ENCODE assay signal across 8 mouse cellular contexts in genomic region chr4:129621283-129621841, GRCm38 (mm10). TPM values are rescaled to one million over a fixed set of nuclear protein-coding genes. Genes with fewer than 3 reads are reported as not detected.
DNase-seq lines count a peak whose midpoint lies in the region; ATAC-seq lines count a peak whose summit lies in the region.

No protein-coding gene starts in this region.

- no peaks in the 10 kb centered on the region for H3K9me3 ChIP-seq in midbrain, embryonic 10.5 days (replicated peaks)
- H3K9me3 ChIP-seq in midbrain, embryonic 11.5 days (ENCODE audit: control insufficient read depth, low read length), result no peaks in the 10 kb centered on the region
- H3K9me3 ChIP-seq in kidney, embryonic 16.5 days (ENCODE audit: low read length), result no peaks in the 10 kb centered on the region
- no peaks in the 10 kb centered on the region for H3K9me3 ChIP-seq in stomach, embryonic 15.5 days

- peaks cover 17% of the 10 kb centered on the region for H3K36me3 ChIP-seq in midbrain, embryonic 10.5 days
- H3K36me3 ChIP-seq in midbrain, embryonic 11.5 days (ENCODE audit: control insufficient read depth, insufficient read depth, low read length), result no peaks in the 10 kb centered on the region
- 0 out of 2 replicates have a peak, but pooled peaks cover 9% of the 10 kb centered on the region for H3K36me3 ChIP-seq in kidney, embryonic 16.5 days (ENCODE audit: insufficient read depth, low read length)
- H3K36me3 ChIP-seq in stomach, embryonic 15.5 days, result 0 out of 2 replicates have a peak, but pooled peaks cover 6% of the 10 kb centered on the region

- no peak overlapping the region for H3K9ac ChIP-seq in midbrain, embryonic 11.5 days (ENCODE audit: low read length)
- H3K9ac ChIP-seq in kidney, embryonic 16.5 days (replicated peaks; ENCODE audit: low read length), result no peak overlapping the region
- no peak overlapping the region for H3K9ac ChIP-seq in stomach, embryonic 15.5 days

- DNase-seq in midbrain, embryonic 10.5 days (ENCODE audit: low spot score), result no peak
- DNase-seq in midbrain, embryonic 11.5 days (ENCODE audit: low spot score, missing footprints), result no peak
- peak; percentile 77 to 82 for DNase-seq in heart, adult 9 months (ENCODE audit: low spot score in 2 of 2)
- DNase-seq in spleen, postnatal 14 days (ENCODE audit: low spot score in 2 of 2), result no peak
- DNase-seq in urinary bladder, postnatal 14 days (ENCODE audit: low spot score), result no peak

- 85% methylated on average over 8 of the region's 8 CpGs for WGBS in midbrain, embryonic 10.5 days
- WGBS in midbrain, embryonic 11.5 days, result 84% methylated on average over 8 of the region's 8 CpGs
- WGBS in kidney, embryonic 16.5 days, result 63% methylated on average over 8 of the region's 8 CpGs
- WGBS in stomach, embryonic 15.5 days, result 74% methylated on average over 8 of the region's 8 CpGs

- no peaks in the 10 kb centered on the region for H3K27me3 ChIP-seq in midbrain, embryonic 10.5 days (ENCODE audit: low read depth, poor library complexity, severe bottlenecking)
- H3K27me3 ChIP-seq in midbrain, embryonic 11.5 days (ENCODE audit: control insufficient read depth, insufficient read depth, low read length), result no peaks in the 10 kb centered on the region
- no peaks in the 10 kb centered on the region for H3K27me3 ChIP-seq in kidney, embryonic 16.5 days (ENCODE audit: insufficient read depth, low read length)
- no peaks in the 10 kb centered on the region for H3K27me3 ChIP-seq in stomach, embryonic 15.5 days (replicated peaks)

- peak overlapping the region; percentile 4; the same call in 1 of the 2 replicates for H3K4me3 ChIP-seq in midbrain, embryonic 10.5 days
- no peak overlapping the region for H3K4me3 ChIP-seq in midbrain, embryonic 11.5 days (ENCODE audit: low read depth, low read length)
- no peak overlapping the region for H3K4me3 ChIP-seq in kidney, embryonic 16.5 days (ENCODE audit: low read length)
- H3K4me3 ChIP-seq in stomach, embryonic 15.5 days (replicated peaks), result no peak overlapping the region

- no peak for ATAC-seq in midbrain, embryonic 11.5 days (ENCODE audit: low FRiP score)
- no peak for ATAC-seq in kidney, embryonic 16.5 days (ENCODE audit: low FRiP score, low TSS enrichment)
- no peak for ATAC-seq in stomach, embryonic 15.5 days (ENCODE audit: insufficient read depth, low FRiP score, low read depth)
- no peak for ATAC-seq in granulocyte monocyte progenitor cell, adult 5-6 weeks (replicated peaks; ENCODE audit: poor library complexity, severe bottlenecking)

- no peak overlapping the region for H3K27ac ChIP-seq in midbrain, embryonic 10.5 days (replicated peaks)
- H3K27ac ChIP-seq in midbrain, embryonic 11.5 days (ENCODE audit: low read depth, low read length), result no peak overlapping the region
- peak overlapping the region; percentile 70 for H3K27ac ChIP-seq in kidney, embryonic 16.5 days (ENCODE audit: low read length)
- peak overlapping the region; percentile 46; the same call in 1 of the 2 replicates for H3K27ac ChIP-seq in stomach, embryonic 15.5 days

- no peak overlapping the region for H3K4me2 ChIP-seq in midbrain, embryonic 11.5 days
- H3K4me2 ChIP-seq in kidney, embryonic 16.5 days (replicated peaks; ENCODE audit: low read depth, low read length), result peak overlapping the region; percentile 5; the same call in 1 of the 2 replicates
- H3K4me2 ChIP-seq in stomach, embryonic 15.5 days, result no peak overlapping the region

- peaks cover 57% of the 10 kb centered on the region for H3K4me1 ChIP-seq in midbrain, embryonic 10.5 days
- H3K4me1 ChIP-seq in midbrain, embryonic 11.5 days (ENCODE audit: control insufficient read depth, insufficient read depth, low read length), result peaks cover 32% of the 10 kb centered on the region
- peaks cover 43% of the 10 kb centered on the region for H3K4me1 ChIP-seq in kidney, embryonic 16.5 days (ENCODE audit: insufficient read depth, low read length)
- H3K4me1 ChIP-seq in stomach, embryonic 15.5 days, result peaks cover 36% of the 10 kb centered on the region

RNA-seq across cellular contexts. Expression of gene Ccdc28b, which starts 2.4 kb away (rescaled TPM):
- polyA plus RNA-seq in midbrain, embryonic 10.5 days (2016; fragmentation: Nextera tagmentation; extraction: Ambion mirVana), result 58.6 and 74.5 TPM in 2 replicates
- polyA plus RNA-seq in midbrain, embryonic 11.5 days (2014; fragmentation: Nextera tagmentation; extraction: Ambion mirVana), result 70.0 and 73.9 TPM in 2 replicates
- polyA plus RNA-seq in kidney, embryonic 16.5 days (2015; fragmentation: Nextera tagmentation; extraction: Ambion mirVana), result 64.1 and 71.7 TPM in 2 replicates
- polyA plus RNA-seq in stomach, embryonic 15.5 days (2015; fragmentation: Nextera tagmentation; extraction: Ambion mirVana), result 46.5 and 48.5 TPM in 2 replicates
- 44.7 and 57.5 TPM in 2 replicates for total RNA-seq in granulocyte monocyte progenitor cell, adult 5-6 weeks (2014; fragmentation: Nextera tagmentation)
- 53.4 and 65.8 TPM in 2 replicates for total RNA-seq in granulocyte monocyte progenitor cell, adult 5-6 weeks (2017)

RNA-seq across cellular contexts. Expression of gene Iqcc, which starts 2.5 kb away (rescaled TPM):
- 30.6 and 32.8 TPM in 2 replicates for polyA plus RNA-seq in midbrain, embryonic 10.5 days (2016; fragmentation: Nextera tagmentation; extraction: Ambion mirVana)
- 21.3 and 23.9 TPM in 2 replicates for polyA plus RNA-seq in midbrain, embryonic 11.5 days (2014; fragmentation: Nextera tagmentation; extraction: Ambion mirVana)
- polyA plus RNA-seq in kidney, embryonic 16.5 days (2015; fragmentation: Nextera tagmentation; extraction: Ambion mirVana), result 34.8 and 38.2 TPM in 2 replicates
- 25.0 and 29.5 TPM in 2 replicates for polyA plus RNA-seq in stomach, embryonic 15.5 days (2015; fragmentation: Nextera tagmentation; extraction: Ambion mirVana)
- 22.0 and 26.0 TPM in 2 replicates for total RNA-seq in granulocyte monocyte progenitor cell, adult 5-6 weeks (2014; fragmentation: Nextera tagmentation)
- total RNA-seq in granulocyte monocyte progenitor cell, adult 5-6 weeks (2017), result 15.0 and 15.7 TPM in 2 replicates

RNA-seq across cellular contexts. Expression of gene Dcdc2b, which starts 7.3 kb away (rescaled TPM):
- polyA plus RNA-seq in midbrain, embryonic 10.5 days (2016; fragmentation: Nextera tagmentation; extraction: Ambion mirVana), result 2.1 and 2.9 TPM in 2 replicates
- 1.7 and 3.0 TPM in 2 replicates for polyA plus RNA-seq in midbrain, embryonic 11.5 days (2014; fragmentation: Nextera tagmentation; extraction: Ambion mirVana)
- polyA plus RNA-seq in kidney, embryonic 16.5 days (2015; fragmentation: Nextera tagmentation; extraction: Ambion mirVana), result 2.6 and 3.2 TPM in 2 replicates
- polyA plus RNA-seq in stomach, embryonic 15.5 days (2015; fragmentation: Nextera tagmentation; extraction: Ambion mirVana), result 1.7 and 2.4 TPM in 2 replicates
- 1.1 and 4.0 TPM in 2 replicates for total RNA-seq in granulocyte monocyte progenitor cell, adult 5-6 weeks (2014; fragmentation: Nextera tagmentation)
- not detected in 2 replicates for total RNA-seq in granulocyte monocyte progenitor cell, adult 5-6 weeks (2017)

RNA-seq across cellular contexts. Expression of gene Txlna, which starts 19.5 kb away (rescaled TPM):
- 104 and 107 TPM in 2 replicates for polyA plus RNA-seq in midbrain, embryonic 10.5 days (2016; fragmentation: Nextera tagmentation; extraction: Ambion mirVana)
- 89.6 and 101 TPM in 2 replicates for polyA plus RNA-seq in midbrain, embryonic 11.5 days (2014; fragmentation: Nextera tagmentation; extraction: Ambion mirVana)
- polyA plus RNA-seq in kidney, embryonic 16.5 days (2015; fragmentation: Nextera tagmentation; extraction: Ambion mirVana), result 89.5 and 94.4 TPM in 2 replicates
- polyA plus RNA-seq in stomach, embryonic 15.5 days (2015; fragmentation: Nextera tagmentation; extraction: Ambion mirVana), result 63.0 and 66.1 TPM in 2 replicates
- 40.9 and 50.2 TPM in 2 replicates for total RNA-seq in granulocyte monocyte progenitor cell, adult 5-6 weeks (2014; fragmentation: Nextera tagmentation)
- total RNA-seq in granulocyte monocyte progenitor cell, adult 5-6 weeks (2017), result 106 and 107 TPM in 2 replicates

RNA-seq across cellular contexts. Expression of gene Tmem234, which starts 20.9 kb away (rescaled TPM):
- 226 and 231 TPM in 2 replicates for polyA plus RNA-seq in midbrain, embryonic 10.5 days (2016; fragmentation: Nextera tagmentation; extraction: Ambion mirVana)
- 178 and 188 TPM in 2 replicates for polyA plus RNA-seq in midbrain, embryonic 11.5 days (2014; fragmentation: Nextera tagmentation; extraction: Ambion mirVana)
- polyA plus RNA-seq in kidney, embryonic 16.5 days (2015; fragmentation: Nextera tagmentation; extraction: Ambion mirVana), result 216 and 221 TPM in 2 replicates
- polyA plus RNA-seq in stomach, embryonic 15.5 days (2015; fragmentation: Nextera tagmentation; extraction: Ambion mirVana), result 194 and 200 TPM in 2 replicates
- total RNA-seq in granulocyte monocyte progenitor cell, adult 5-6 weeks (2014; fragmentation: Nextera tagmentation), result 68.9 and 102 TPM in 2 replicates
- total RNA-seq in granulocyte monocyte progenitor cell, adult 5-6 weeks (2017), result 73.9 and 74.9 TPM in 2 replicates

Comparison
In these comparisons a context has a peak if more than half of its experiments do, and no peak if none do; other contexts are left out.
1. DNase-seq: peak in heart, adult 9 months (2 of 2); none in midbrain, embryonic 10.5 days (single experiment), midbrain, embryonic 11.5 days (single experiment), spleen, postnatal 14 days (0 of 2) and urinary bladder, postnatal 14 days (single experiment).
2. H3K27ac ChIP-seq: peak in kidney, embryonic 16.5 days (single experiment) and stomach, embryonic 15.5 days (single experiment); none in midbrain, embryonic 10.5 days (single experiment) and midbrain, embryonic 11.5 days (single experiment).